Mouse (Mus musculus): ENCODE measurements at regions not wholly inside any gene's neighbourhood (a gene's known extent, or its start where the extent isn't known, plus 50 kb on each side); places are given as distances from the start of the nearest gene placed in this dataset.

DNA sequence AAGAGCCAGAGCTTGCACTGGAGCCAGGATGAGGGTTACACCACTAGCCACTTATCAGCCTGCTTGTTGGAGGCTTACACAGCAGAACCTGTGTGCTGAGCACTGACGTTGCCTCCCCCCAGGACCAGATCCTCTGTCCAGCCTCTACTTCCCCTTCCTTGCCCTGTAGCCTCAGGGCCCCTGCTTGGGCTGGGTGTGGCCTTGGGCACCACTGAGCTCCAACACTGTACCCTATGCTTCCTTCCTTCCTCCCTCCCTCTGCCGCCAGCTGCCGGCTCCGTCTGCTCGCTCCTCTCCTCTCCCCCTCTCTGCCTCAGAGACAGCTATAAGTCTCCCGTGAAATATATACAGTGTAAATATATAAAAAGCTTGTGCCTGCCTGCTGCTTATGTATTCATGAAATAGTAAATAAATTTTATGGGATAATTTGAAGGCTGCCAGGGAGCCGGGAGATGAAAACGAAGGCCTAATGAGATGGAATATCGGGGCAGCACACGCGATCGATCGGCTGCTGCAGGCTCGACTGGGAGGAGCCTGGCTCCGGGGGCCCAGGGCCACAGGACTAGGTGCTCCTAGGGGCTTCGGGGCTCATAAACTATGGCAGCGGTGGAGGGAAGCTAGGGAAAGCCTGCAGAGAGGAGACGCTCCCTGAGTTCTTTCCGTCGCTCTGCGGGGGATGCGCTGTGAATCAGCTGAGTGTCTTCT, 135.6 kb downstream of the Rbm19 start:
- Histone ChIP-seq H3K4me3 (peak overlapping the region; percentile 0; the same call in 1 of the 2 replicates), H3K27ac (no peak overlapping the region)
- TF ChIP-seq CTCF (IDR thresholded peaks at IDR 0.05): no peak
- intact Hi-C loops (cut with DNase I): loop anchor here (5.0 kb wide), 1 partner anchor 190 kb away; no protein-coding TSS in a partner anchor
- DNase-seq (ENCODE audit: extremely low spot score in 1 of 2, low spot score in 2 of 2): peak in 1 of 2 experiments; percentile 35

DNA sequence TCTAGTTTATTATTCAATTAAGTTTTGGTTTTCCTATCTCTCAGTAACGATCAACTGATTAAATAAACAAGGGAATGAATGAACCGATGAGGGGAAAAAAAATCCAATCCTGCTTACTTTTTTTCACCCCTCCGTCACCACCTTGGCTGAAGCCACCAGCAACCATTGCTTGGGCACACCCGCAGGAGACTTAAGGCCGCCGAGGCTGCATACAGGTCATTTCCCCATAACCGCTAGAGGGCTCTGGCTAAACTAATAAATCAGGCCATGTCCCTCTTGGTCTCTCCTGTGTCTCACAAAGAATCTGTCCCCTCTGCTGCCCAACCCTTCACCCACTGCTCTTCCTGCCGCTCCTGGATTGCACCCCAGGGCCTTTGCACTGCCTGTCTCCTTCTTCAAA, 136.3 kb downstream of the Rbm19 start:
- DNase-seq (ENCODE audit: extremely low spot score in 1 of 2, low spot score in 2 of 2): no peak
- H3K4me3 ChIP-seq: no peak overlapping the region
- intact Hi-C loops (cut with DNase I): loop anchor here (5.0 kb wide), 1 partner anchor 190 kb away; no protein-coding TSS in a partner anchor
- H3K27ac ChIP-seq: no peak overlapping the region
- TF ChIP-seq CTCF (IDR thresholded peaks at IDR 0.05): peak; percentile 33

DNA sequence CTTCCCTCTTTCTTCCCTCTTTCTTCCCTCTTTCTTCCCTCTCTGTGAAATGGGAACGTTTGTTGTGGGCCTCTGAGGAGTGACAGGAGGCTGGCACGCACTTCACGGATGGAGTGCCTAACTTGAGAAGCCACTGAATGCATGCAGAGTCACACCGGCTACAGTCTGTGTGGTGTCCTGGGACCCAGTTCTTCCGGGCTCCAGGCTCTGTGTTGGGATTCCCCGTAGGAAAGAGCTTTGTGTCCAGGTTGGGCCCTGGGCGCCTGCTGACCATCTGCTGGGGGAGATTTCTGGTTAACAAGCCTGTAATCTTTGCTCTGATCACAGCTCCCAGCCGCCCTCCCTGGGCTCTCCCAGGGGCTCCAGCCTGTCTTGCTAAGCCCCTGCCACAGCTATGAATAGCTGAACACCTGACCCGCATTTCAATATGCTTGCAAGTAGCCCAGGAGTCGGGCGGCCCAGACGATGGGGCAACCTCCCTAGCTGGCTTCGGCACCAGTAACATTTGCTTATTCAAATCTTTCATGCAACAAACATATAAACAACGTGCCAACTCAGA, 146.5 kb downstream of the Rbm19 start:
- Histone ChIP-seq H3K27ac (no peak overlapping the region), H3K4me3 (no peak overlapping the region)
- intact Hi-C loops (cut with DNase I): no loop called here
- no peak for DNase-seq (ENCODE audit: extremely low spot score in 1 of 2, low spot score in 2 of 2)
- TF ChIP-seq CTCF (IDR thresholded peaks at IDR 0.05): no peak

DNA sequence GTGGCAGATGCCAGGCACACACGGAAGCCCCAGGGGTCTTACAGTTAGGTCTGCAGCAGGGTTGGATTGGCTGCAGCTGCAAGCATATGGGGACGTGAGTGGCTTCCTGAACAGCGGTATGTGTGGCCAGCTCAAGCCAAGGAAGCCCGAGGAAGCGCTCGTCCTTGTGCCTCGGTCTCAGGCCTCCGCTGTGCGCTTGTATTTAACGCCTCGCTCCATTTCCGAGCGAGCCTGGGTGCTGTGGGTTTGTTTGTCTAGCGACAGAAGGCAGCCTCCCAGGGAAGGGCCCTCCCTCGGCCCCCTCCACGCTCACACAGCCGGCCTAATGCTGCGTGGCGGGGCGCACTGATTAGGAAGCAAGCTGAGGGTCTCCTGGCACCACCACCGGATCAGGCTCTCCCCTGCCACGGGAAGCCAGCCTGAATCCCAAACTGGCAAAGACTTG, 153.2 kb downstream of the Rbm19 start:
- no peak for DNase-seq (ENCODE audit: extremely low spot score in 1 of 2, low spot score in 2 of 2)
- Histone ChIP-seq H3K27ac (no peak overlapping the region), H3K4me3 (no peak overlapping the region)
- TF ChIP-seq CTCF (IDR thresholded peaks at IDR 0.05): no peak
- intact Hi-C loops (cut with DNase I): no loop called here

GRCm38 (mm10) chr5:120270887-120271616, 154.8 kb downstream of the Rbm19 start:
- TF ChIP-seq CTCF (IDR thresholded peaks at IDR 0.05): no peak
- H3K27ac ChIP-seq: no peak overlapping the region
- DNase-seq (ENCODE audit: extremely low spot score in 1 of 2, low spot score in 2 of 2): no peak
- H3K4me3 ChIP-seq: no peak overlapping the region
- intact Hi-C loops (cut with DNase I): no loop called here

GRCm38 (mm10) chr5:120276229-120276628, 155.3 kb upstream of the Lhx5 start:
- no peak for DNase-seq (ENCODE audit: extremely low spot score in 1 of 2, low spot score in 2 of 2)
- intact Hi-C loops (cut with DNase I): no loop called here
- TF ChIP-seq CTCF (IDR thresholded peaks at IDR 0.05): no peak
- H3K4me3 ChIP-seq: no peak overlapping the region
- no peak overlapping the region for H3K27ac ChIP-seq

GRCm38 (mm10) chr5:120280321-120280720, 151.2 kb upstream of the Lhx5 start:
- Histone ChIP-seq H3K4me3 (no peak overlapping the region), H3K27ac (no peak overlapping the region)
- no peak for TF ChIP-seq CTCF (IDR thresholded peaks at IDR 0.05)
- no peak for DNase-seq (ENCODE audit: extremely low spot score in 1 of 2, low spot score in 2 of 2)
- intact Hi-C loops (cut with DNase I): no loop called here

DNA sequence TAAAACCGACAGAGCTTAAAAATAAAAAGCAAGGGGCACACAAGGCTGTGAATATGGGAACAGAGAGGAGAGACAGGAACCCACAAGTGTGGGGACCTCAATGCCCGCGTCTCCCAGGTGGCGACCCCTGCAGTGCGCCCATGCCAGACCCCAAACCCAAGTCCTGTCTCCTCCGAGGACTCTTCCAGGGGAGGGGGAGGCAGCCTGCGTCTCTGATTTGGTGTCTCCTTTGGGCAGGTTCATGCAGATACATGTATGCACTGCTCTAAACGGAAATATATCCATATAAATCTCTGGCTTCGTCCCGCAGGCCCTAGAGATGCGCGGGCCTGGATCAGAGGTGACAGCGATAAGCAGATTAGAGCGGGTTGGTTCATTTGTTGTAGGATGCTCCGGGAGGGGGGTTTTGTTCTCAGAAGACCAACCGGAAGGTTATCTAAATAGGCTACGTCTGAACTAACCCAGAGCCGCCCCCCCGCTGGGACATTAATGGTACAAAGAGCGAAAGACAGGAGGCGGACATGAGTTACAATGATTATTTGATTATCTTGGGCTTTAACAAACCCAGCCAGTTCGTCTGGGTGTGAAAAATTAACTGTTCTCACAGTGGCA, 150.4 kb upstream of the Lhx5 start:
- no peak overlapping the region for H3K4me3 ChIP-seq
- H3K27ac ChIP-seq: no peak overlapping the region
- no peak for TF ChIP-seq CTCF (IDR thresholded peaks at IDR 0.05)
- intact Hi-C loops (cut with DNase I): no loop called here
- DNase-seq (ENCODE audit: extremely low spot score in 1 of 2, low spot score in 2 of 2): no peak

DNA sequence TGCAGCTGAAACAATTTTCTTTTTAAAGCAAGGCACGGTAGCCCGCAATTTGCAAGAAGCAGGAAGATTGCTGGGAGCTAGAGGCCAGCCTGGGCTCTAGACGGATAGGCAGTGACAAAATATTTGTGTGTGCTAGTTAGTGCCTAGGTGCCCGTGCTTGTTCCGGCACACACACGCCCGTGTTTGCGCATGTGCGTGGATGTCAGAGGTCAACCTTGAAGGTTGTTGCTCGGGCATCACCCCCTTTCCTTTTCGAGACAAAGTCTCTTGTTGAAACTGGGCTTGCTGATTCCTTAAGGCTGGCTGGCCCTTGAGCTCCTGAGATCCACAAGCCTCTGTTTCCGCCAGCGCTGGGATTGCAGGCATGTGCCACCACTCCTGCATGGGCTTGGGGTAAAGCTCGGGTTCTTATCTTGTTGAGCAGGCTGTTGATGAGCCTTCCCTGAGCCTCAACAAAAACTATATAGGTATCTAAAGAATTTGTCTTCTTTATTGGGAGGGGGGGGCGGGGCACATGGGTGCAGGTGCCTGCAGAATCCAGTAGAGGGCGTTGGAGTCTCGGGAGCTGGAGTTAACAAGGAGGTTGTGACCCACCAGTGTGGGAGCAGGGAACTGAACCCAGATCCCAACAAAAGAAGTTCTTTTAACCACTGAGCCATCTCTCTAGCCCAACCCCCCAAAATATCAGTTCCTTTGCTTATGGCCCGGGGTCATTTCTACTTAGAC, 149.5 kb upstream of the Lhx5 start:
- Histone ChIP-seq H3K4me3 (no peak overlapping the region), H3K27ac (no peak overlapping the region)
- DNase-seq (ENCODE audit: extremely low spot score in 1 of 2, low spot score in 2 of 2): no peak
- intact Hi-C loops (cut with DNase I): no loop called here
- TF ChIP-seq CTCF (IDR thresholded peaks at IDR 0.05): no peak; the same call in 1 of the 2 replicates

DNA sequence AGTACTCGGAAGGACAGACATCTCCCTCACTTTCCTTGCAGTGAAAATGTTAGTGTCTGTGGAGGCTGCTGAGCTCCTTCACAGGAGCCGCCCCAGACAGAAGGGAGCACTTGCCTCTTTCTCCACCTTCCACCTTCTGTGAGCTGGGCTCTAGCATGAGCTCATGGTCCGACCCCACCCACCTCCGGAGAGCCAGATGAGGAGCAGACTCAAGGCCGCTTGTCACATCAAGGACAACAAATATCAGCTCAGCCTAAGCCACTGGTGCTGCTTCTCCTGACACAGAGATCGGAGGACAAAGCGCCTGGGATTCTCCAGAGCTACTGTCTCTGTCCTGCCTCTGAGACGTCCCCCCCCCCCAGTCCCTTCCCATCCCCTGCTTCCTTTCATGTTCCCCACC, 146.9 kb upstream of the Lhx5 start:
- DNase-seq (ENCODE audit: extremely low spot score in 1 of 2, low spot score in 2 of 2): no peak
- TF ChIP-seq CTCF (IDR thresholded peaks at IDR 0.05): no peak
- intact Hi-C loops (cut with DNase I): no loop called here
- no peak overlapping the region for H3K4me3 ChIP-seq
- no peak overlapping the region for H3K27ac ChIP-seq

- Histone ChIP-seq H3K27ac (no peak overlapping the region), H3K4me3 (no peak overlapping the region)
- TF ChIP-seq CTCF (IDR thresholded peaks at IDR 0.05): no peak
- intact Hi-C loops (cut with DNase I): no loop called here
- no peak for DNase-seq (ENCODE audit: extremely low spot score in 1 of 2, low spot score in 2 of 2)
Observed at GRCm38 (mm10) chr5:120285036-120285435, 146.5 kb upstream of the Lhx5 start.
